In genomic region chr16:4500598-4501385, GRCm38 (mm10) we compare ENCODE assay signal across 9 mouse cellular contexts. TPM values are rescaled to one million over a fixed set of nuclear protein-coding genes. Genes with fewer than 3 reads are reported as not detected.
DNase-seq lines count a peak whose midpoint lies in the region; ATAC-seq and TF ChIP-seq lines count a peak whose summit lies in the region.
"Had no signal": no experiment of that assay in that cellular context is flagged by ENCODE, and none has a peak within 500 bp of the region (broad histone marks: within the 10 kb centered on the region; RNA-seq: fewer than 3 reads in every experiment).

No protein-coding gene starts in this region.

- no peaks in the 10 kb centered on the region for H3K36me3 ChIP-seq in stomach, postnatal 0 days (ENCODE audit: control insufficient read depth, insufficient read depth, low read length)
- H3K36me3 ChIP-seq: liver, embryonic 13.5 days had no signal

- no peak for TF ChIP-seq EP300 in stomach, postnatal 0 days (optimal IDR thresholded peaks at IDR 0.05)

- no peaks in the 10 kb centered on the region for H3K9me3 ChIP-seq in stomach, postnatal 0 days (ENCODE audit: control insufficient read depth, low read length)
- H3K9me3 ChIP-seq: liver, embryonic 13.5 days had no signal

- no peaks in the 10 kb centered on the region for H3K27me3 ChIP-seq in stomach, postnatal 0 days (ENCODE audit: control insufficient read depth, insufficient read depth, low read length)
- H3K27me3 ChIP-seq: liver, embryonic 13.5 days had no signal

- H3K4me3 ChIP-seq in stomach, postnatal 0 days (ENCODE audit: low read depth, low read length) = no peak overlapping the region
- H3K4me3 ChIP-seq: liver, embryonic 13.5 days had no signal

- no peak overlapping the region for H3K4me2 ChIP-seq in stomach, postnatal 0 days (replicated peaks; ENCODE audit: low read depth)
- H3K4me2 ChIP-seq: liver, embryonic 13.5 days had no signal

- 89% methylated on average over 8 of the region's 8 CpGs for WGBS in stomach, postnatal 0 days

- intact Hi-C loops in gastrocnemius, postnatal 14 days (cut with DNase I; ENCODE audit: low total_unique reads) = no loop called here
- intact Hi-C loops in heart, postnatal 25 days (cut with DNase I) = no loop called here

- no peak for TF ChIP-seq CTCF in stomach, postnatal 0 days (IDR thresholded peaks at IDR 0.05; ENCODE audit: low read depth)

- no peaks in the 10 kb centered on the region for H3K4me1 ChIP-seq in stomach, postnatal 0 days (replicated peaks; ENCODE audit: control insufficient read depth, insufficient read depth)
- H3K4me1 ChIP-seq: liver, embryonic 13.5 days had no signal

- no peak overlapping the region for H3K27ac ChIP-seq in stomach, postnatal 0 days (replicated peaks)
- H3K27ac ChIP-seq: liver, embryonic 13.5 days had no signal

- ATAC-seq in stomach, postnatal 0 days (ENCODE audit: low FRiP score, low TSS enrichment) = peak; percentile 51; the same call in 1 of the 2 replicates

- H3K9ac ChIP-seq in stomach, postnatal 0 days (ENCODE audit: low read length) = no peak overlapping the region
- H3K9ac ChIP-seq: liver, embryonic 13.5 days had no signal

- DNase-seq in right cerebral cortex, adult 18-20 months = peak; percentile 36
- DNase-seq in right cerebral cortex, postnatal 10 days (ENCODE audit: low spot score in 2 of 2) = no peak
- peak; percentile 65 for DNase-seq in gastrocnemius, postnatal 14 days
- DNase-seq in heart, postnatal 25 days (ENCODE audit: low spot score) = peak; percentile 42
- DNase-seq in stomach, postnatal 0 days (ENCODE audit: low spot score) = no peak
- no peak for DNase-seq in neural tube, embryonic 10.5 days (ENCODE audit: extremely low spot score, low spot score)
- no peak for DNase-seq in urinary bladder, postnatal 14 days (ENCODE audit: low spot score)
- DNase-seq: cerebellum, postnatal 14 days; liver, embryonic 13.5 days had no signal

RNA-seq across cellular contexts. Expression of gene Srl, which starts 40.8 kb away (rescaled TPM):
- total RNA-seq in gastrocnemius, postnatal 14 days (2021) = 1,000 to 10,000 TPM; 1,512 to 1,606 TPM
- total RNA-seq in heart, postnatal 25 days (2021) = 1,000 to 10,000 TPM; 1,004 to 1,109 TPM
- 2.8 and 3.1 TPM in 2 replicates for polyA plus RNA-seq in stomach, postnatal 0 days (2015; fragmentation: Nextera tagmentation; extraction: Ambion mirVana)

RNA-seq across cellular contexts. Expression of gene Tfap4, which starts 58.9 kb away (rescaled TPM):
- total RNA-seq in gastrocnemius, postnatal 14 days (2021) = 1 to 10 TPM; 4.1 to 4.4 TPM
- total RNA-seq in heart, postnatal 25 days (2021) = 1 to 10 TPM; 3.5 to 4.2 TPM
- polyA plus RNA-seq in stomach, postnatal 0 days (2015; fragmentation: Nextera tagmentation; extraction: Ambion mirVana) = 8.9 and 10.6 TPM in 2 replicates

Comparison
In these comparisons a context has a peak if more than half of its experiments do, and no peak if none do; other contexts are left out.
1. DNase-seq: peak in right cerebral cortex, adult 18-20 months (single experiment), gastrocnemius, postnatal 14 days (single experiment) and heart, postnatal 25 days (single experiment); none in right cerebral cortex, postnatal 10 days (0 of 2), stomach, postnatal 0 days (single experiment), neural tube, embryonic 10.5 days (single experiment) and urinary bladder, postnatal 14 days (single experiment).